15 mouse cellular contexts compared by ENCODE assay signal in genomic region chr12:104238048-104238447, GRCm38 (mm10). TPM values are rescaled to one million over a fixed set of nuclear protein-coding genes. Genes with fewer than 3 reads are reported as not detected.
"Had no signal": no experiment of that assay in that cellular context is flagged by ENCODE, and none has a peak within 500 bp of the region (broad histone marks: within the 10 kb centered on the region; RNA-seq: fewer than 3 reads in every experiment).

No protein-coding gene starts in this region.

RNA-seq across cellular contexts. Expression of gene Serpina3f, which starts 23.7 kb away (rescaled TPM):
- polyA plus RNA-seq: limb, embryonic 10.5 days; limb, embryonic 11.5 days; limb, embryonic 12.5 days; limb, embryonic 13.5 days; limb, embryonic 15.5 days; myocyte; neural tube, embryonic 11.5 days; neural tube, embryonic 12.5 days had no signal

RNA-seq across cellular contexts. Expression of gene Serpina3i, which starts 24.9 kb away (rescaled TPM):
- polyA plus RNA-seq: limb, embryonic 11.5 days; lung, embryonic 14.5 days; macrophage; midbrain, embryonic 10.5 days; midbrain, embryonic 13.5 days; midbrain, embryonic 14.5 days; midbrain, embryonic 16.5 days; midbrain, postnatal 0 days; myocyte had no signal
